Mouse (Mus musculus) heart, postnatal 14 days (tissue): ENCODE measurements at regions not wholly inside any gene's neighbourhood (a gene's known extent, or its start where the extent isn't known, plus 50 kb on each side); places are given as distances from the start of the nearest gene placed in this dataset.

Experiments used
- DNase-seq, 2 experiments: peaks; one replicate each; pipeline ENCODE4 v3.0.0; 2021 to 2022
- intact Hi-C: fragments of 180-260 bp; cut with DNase I; formaldehyde crosslinking; loops from one replicate; pipeline ENCODE4 v1.15.1; 2025

- no peak for DNase-seq
- intact Hi-C loops = no loop called here
Observed at GRCm38 (mm10) chr1:169872865-169873264, 55.6 kb upstream of the Ccdc190 start.

- intact Hi-C loops = no loop called here
- DNase-seq = no peak
Observed at GRCm38 (mm10) chr1:169868636-169869035, 59.8 kb upstream of the Ccdc190 start.

GRCm38 (mm10) chr1:169867453-169867852 lies 61.0 kb upstream of the Ccdc190 start:
- DNase-seq = no peak
- intact Hi-C loops = no loop called here

- DNase-seq = no peak
- intact Hi-C loops = no loop called here
Observed at GRCm38 (mm10) chr1:169866840-169867239, 61.6 kb upstream of the Ccdc190 start.

DNA sequence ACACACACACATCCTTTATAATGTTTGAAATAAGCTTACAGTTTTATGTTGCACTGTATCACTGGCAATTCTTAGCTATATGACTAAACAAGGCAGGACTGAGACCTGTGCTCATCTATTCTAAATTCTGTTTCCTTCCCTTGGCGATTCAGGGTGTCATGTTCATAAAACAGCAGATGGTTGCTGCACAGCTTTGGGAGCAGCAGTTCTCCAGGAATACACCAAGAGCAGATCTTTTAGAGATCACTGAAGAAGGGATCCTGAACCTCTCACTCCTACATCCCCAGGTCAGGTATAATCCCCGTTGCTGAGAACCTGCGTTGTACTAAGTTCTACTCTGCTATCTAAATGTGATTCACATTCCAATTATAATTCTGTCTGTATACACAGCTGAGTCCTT lies 69.4 kb upstream of the Ccdc190 start:
- intact Hi-C loops = no loop called here
- DNase-seq = no peak

GRCm38 (mm10) chr1:169851663-169852062 lies 76.8 kb upstream of the Ccdc190 start:
- intact Hi-C loops = no loop called here
- DNase-seq = no peak

- intact Hi-C loops = no loop called here
- no peak for DNase-seq
Observed at GRCm38 (mm10) chr1:169848254-169849015, 80.0 kb upstream of the Ccdc190 start.

DNA sequence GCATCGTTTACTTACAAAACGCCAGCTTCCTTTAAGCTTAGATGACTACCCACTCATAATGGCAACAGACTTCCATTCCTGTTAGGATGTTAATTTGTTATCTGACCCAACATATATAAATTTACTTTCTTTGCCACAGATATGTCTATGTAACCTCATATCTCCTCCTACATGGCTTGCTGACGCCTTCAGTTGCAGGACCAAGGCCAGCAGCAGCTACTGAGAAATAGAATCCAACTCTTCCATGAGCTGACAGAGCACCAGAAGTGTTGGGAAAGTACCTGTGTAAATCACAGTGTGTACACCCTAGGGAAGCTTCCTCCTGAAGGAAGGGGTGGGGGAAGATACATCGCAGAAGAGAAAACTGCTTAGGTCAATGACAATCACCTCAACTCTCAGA lies 86.0 kb upstream of the Ccdc190 start:
- intact Hi-C loops = no loop called here
- no peak for DNase-seq

- intact Hi-C loops = no loop called here
- DNase-seq = no peak
Observed at GRCm38 (mm10) chr1:169840948-169841347, 87.5 kb upstream of the Ccdc190 start.

GRCm38 (mm10) chr1:169840056-169840728 lies 88.3 kb upstream of the Ccdc190 start:
- intact Hi-C loops = no loop called here
- DNase-seq = no peak

- no peak for DNase-seq
- intact Hi-C loops = no loop called here
Observed at GRCm38 (mm10) chr1:169833385-169833784, 85.9 kb upstream of the Rgs4 start.

DNA sequence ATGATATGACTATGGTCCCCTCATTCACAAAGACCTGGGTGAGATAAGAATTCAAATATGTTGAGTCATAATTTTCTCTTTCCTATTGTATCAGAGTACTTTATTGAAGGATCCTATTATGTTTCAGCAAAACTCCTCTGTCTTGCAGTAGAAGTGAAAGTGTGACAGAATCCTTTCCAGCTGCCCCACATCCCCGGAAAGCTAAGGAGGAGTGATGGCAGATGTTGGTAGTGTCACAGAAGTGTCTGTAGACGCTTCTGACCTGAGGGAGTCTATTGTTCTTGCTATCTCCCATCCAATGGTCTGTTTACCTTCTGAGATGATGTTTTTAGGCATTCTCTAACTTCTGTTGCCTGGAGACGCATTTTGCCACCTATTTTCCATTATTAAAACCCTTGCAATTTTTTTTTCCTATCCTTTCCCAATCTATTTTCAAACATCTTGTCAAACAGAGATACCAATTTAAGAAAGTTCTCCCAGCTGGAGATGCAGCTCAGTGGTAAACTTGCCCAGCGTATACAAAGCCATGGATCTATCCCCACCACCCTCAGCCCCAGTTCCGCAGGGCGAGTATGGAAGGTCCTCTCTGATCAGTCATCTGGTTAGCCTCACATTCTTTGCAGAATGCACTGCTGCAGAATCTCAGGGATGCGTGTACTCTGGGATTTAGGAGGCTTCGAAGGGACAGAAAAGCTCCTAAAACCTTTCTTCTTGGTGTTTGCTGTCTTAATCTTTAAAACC lies 84.1 kb upstream of the Rgs4 start:
- no peak for DNase-seq
- intact Hi-C loops = no loop called here

GRCm38 (mm10) chr1:169830596-169830995 lies 83.2 kb upstream of the Rgs4 start:
- no peak for DNase-seq
- intact Hi-C loops = no loop called here

GRCm38 (mm10) chr1:169822034-169822433 lies 74.6 kb upstream of the Rgs4 start:
- DNase-seq = no peak
- intact Hi-C loops = no loop called here

DNA sequence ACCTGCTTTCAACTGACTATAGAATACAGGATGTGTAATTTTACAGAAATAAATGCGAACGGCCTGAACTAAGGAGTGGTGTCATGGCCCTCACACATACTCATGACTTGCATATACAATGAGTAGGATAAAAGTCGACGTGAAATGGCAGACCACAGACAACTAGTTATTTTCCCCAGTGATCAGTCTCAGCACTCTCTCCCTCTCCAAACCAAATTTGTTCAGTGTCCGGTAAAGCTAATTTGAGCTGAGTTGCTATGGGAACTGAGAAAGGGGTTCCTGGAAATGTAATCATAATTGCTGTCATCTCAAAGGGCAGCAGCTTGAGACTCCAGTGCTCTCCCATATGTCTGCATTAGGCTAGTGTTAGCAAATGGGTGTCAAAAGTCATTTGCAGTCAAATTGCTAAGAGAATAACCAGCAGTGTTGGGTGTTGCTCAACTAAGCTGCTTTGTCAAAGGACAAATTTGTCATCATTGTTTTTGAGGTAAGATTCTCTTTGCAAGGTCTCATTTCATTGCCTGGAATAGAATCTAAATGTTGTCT lies 72.0 kb upstream of the Rgs4 start:
- DNase-seq = no peak
- intact Hi-C loops = no loop called here

DNA sequence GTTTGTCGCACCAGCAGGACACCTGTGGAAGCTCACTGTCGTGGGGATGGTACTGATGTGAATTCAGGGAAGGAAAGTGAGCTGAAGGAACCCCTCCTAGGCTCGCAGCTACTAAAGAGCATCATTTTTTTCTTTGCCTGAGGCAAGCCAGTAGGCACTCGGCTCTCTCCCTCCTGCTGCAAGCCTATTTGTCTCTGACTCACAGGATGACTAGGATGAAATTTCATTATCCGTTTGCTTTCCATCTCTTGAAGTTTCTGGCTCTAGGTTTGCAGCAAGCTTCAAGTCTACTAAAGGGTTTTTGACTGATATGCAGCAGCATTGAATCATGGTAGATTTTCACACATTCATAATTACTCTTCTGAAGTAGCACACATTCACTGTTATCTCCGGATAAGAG lies 69.5 kb upstream of the Rgs4 start:
- intact Hi-C loops = no loop called here
- DNase-seq = no peak

DNA sequence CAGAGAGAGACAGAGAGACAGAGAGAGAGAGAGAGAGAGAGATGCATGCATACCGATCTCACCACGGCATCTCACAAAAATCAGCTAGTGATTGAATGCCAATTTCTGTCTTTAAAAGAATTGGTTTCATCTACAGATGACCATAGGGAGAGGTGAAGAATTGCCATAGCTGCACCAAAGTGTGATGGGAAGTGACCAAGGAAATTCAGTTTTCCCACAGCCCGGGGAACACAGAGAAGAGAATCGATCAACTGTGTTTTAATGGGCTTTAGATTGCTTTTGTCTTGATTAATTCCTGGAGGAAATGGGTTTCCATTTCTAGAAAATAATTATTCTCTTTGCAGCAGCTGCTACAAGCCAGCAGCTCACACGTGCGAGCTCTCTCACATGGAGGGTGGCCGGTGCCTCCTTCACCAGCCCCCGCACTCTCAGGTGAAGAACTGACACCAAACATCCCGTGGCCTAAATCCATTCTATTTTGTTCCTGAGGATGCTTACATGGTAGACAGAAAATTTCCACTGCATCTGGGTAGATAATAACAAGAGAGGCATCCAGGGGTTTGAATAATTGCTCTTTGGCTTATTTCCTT lies 65.2 kb upstream of the Rgs4 start:
- no peak for DNase-seq
- intact Hi-C loops = no loop called here

DNA sequence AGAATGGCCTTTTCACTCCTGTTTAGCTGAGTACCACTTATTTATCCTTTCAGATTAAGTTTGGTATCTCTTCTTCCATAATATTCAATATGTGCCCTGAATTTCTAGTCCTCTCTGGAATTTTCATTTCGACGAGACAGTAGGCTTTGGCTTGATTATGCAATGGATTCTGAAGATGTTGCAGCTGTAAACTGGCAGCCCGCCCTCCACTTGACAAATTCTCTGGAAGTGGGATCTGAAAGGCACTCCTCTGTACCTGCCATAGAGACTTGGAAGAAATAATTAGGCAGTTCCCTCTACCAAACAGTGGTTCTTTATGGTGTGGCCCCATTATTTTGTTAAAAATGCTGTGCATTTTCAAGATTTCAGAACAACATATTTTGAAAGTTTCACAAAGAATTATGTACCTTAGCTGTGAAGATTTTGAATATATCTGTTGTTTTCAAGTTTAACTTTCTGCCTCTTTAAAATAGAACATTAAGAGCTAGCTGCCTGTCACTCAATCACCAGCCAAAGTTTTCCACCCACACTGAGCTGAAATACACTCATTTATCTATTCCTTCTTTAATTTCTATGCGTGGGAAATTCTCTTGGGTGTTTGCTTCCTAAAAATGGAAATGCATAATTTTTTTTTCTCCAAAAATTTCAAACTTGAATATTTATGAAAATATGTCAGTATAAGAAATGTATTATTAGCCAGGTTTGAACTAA lies 56.1 kb upstream of the Rgs4 start:
- intact Hi-C loops = no loop called here
- DNase-seq = peak in 1 of 2 experiments; percentile 1

- intact Hi-C loops = no loop called here
- no peak for DNase-seq
Observed at GRCm38 (mm10) chr1:169802868-169803267, 55.4 kb upstream of the Rgs4 start.
